Mouse (Mus musculus) liver, adult 2 months (tissue): ENCODE results near the gene Ccnd1.

Source experiments
- CTCF ChIP-seq: fragments of 200-500 bp; IDR thresholded peaks from 2 replicates; pipeline ENCODE4 v1.5.1; 2011; ENCODE audit warnings: low read depth, low read length, control low read depth
- POLR2A ChIP-seq: fragments of 200-500 bp; IDR thresholded peaks from 2 replicates; pipeline ENCODE4 v1.6.1; 2011; ENCODE audit warnings: low read length, control low read depth; ENCODE audit not compliant: insufficient read depth; ENCODE audit errors: extremely low read depth

DNA sequence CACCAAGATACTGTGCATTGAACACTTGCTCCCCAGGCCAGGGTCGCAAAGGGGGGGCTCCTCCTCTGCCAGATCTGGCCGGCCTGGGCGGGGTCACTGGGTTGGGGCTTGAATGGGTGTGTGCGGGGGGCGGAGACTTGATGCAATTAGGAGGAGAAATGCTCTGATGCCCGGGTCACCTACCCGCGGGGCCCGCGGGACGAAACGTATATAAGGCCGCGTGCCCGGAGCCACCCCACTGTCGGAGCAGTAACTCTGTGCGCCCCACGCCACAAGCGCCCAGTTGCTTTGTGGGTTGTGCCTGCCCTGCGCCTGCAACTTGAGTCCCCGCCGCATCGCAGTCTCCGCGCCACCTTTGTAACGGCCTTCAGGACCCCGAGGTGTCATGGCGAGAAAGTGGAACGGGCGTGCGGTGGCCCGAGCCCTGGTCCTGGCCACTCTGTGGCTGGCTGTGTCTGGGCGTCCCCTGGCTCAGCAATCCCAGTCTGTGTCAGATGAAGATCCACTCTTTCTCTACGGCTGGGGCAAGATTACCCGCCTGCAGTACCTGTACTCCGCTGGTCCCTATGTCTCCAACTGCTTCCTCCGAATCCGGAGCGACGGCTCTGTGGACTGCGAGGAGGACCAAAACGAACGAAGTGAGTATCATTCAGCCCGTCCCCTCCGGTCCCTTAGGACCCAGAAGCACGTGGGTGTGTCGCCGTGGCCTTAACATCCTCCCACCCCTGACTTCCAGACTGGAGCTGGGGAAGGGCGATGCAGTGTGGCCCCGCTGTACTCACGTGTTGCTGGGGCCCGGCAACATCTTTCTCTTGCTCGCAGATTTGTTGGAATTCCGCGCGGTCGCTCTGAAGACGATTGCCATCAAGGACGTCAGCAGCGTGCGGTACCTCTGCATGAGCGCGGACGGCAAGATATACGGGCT lies 43.2 kb downstream of the Ccnd1 start, which contains the start of gene Fgf15:
- no peak for TF ChIP-seq POLR2A
- TF ChIP-seq CTCF, result no peak
